Mouse (Mus musculus) adrenal gland, postnatal 10 days (tissue): Measurements from ENCODE around the gene Mctp1. TPM values are rescaled to one million over a fixed set of nuclear protein-coding genes. Genes with fewer than 3 reads are reported as not detected.
A peak's percentile ranks its signal among the peaks of the same experiment; 100 is the strongest.
"Not testable (repeated sequence)": the region's sequence is repeated elsewhere in the genome, so short reads cannot be mapped to it uniquely, and the experiment has no call there.

Source experiments
- DNase-seq: peaks from one replicate; pipeline ENCODE4 v3.0.0; 2021; ENCODE audit warnings: mixed read lengths
- total RNA-seq, 2 experiments: library from RNA; stranded (reverse); gene quantifications; 2 replicates each; pipeline ENCODE4 v1.2.3; 2021

The Mctp1 gene
- total RNA-seq, 2 experiments from 2014 or later = 1.8 to 2.8 TPM

DNA sequence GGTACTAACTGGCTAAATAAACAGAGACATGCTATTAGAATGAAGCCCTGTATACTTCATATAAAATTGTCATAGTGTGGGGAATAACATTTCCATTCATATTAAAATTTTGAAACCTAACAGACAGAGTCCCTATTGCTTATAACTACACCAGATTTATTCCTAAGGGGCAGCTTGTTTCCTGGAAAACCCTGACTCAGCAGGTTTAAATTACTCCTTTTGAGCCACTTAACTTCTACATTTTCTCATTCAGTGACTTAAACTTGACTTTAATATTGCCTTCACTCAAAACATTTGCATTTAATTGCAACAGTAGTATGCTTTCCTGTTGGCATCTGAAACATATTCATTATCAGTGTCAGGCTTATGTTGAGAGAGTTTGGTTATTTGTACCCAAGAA is 583.3 kb downstream of the Mctp1 start:
- no peak for DNase-seq

DNA sequence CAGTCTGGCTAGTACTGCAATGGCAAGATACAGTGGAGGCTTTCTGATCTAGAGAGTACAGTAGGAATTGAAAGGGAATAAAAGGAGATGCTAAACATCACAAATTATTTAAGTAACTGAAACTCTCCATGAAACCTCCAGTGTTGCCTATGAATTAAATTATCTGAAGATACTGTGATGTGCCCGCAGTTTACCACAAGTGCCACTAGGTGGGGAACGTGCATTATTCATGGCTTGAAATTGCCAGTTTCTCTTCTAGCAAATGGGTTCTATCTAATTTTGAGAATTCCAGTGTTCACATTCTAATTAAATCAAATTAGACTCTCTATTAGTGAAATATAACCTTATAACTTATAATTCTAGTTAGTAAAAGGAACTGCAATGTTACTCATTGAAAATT is 585.1 kb downstream of the Mctp1 start:
- DNase-seq = peak; percentile 56

DNA sequence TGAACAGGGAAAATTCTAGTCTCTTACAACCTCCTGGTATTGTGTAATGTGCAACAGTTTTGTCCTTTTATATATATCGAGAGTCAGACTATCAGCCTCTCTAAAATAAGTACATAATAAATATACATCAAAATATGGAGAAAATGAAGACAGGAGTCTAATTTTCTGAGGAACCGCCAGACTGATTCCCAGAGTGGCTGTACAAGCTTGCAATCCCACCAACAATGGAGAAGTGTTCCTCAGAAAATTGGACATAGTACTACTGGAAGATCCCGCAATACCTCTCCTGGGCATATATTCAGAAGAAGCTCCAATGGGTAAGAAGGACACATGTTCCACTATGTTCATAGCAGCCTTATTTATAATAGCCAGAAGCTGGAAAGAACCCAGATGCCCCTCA is 586.7 kb downstream of the Mctp1 start:
- DNase-seq = not testable (repeated sequence)

DNA sequence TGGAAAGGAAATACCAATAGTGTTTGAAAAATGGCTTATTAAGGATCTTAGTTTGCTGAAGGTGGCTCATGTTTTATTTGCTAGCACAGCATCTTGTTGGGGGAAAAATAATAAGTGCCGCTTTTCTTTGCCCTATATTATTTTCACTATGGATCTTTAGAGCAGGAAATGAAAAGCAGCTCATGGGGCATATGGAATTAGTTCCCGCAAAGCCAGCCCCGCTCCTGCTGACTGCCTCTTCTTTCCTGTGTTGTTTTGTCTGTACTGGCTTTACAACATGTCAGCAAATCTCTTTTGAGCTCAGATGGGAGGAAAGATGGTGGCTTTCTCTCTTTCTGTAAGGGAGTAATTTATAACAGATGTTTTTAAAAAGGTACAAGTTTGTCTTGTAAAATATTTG is 618.3 kb downstream of the Mctp1 start:
- no peak for DNase-seq

DNA sequence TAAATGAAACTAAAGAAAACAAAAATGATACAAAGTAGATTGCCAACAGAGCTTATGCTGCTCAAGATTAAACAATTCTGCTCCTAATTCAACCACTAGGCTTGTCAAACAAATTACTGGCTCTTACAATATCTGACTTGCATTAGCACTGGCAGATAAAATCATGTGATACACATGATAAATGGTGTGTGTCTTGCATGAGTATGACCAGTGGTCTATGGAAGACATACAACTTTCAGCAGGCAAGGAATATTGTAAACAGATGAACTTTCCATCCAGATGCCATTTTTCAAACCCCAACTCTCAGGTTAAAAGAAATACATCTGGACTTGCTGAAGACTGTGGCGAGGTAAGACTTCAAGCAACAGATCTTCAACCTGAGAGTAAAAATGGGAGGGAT is 619.3 kb downstream of the Mctp1 start:
- DNase-seq = no peak

DNA sequence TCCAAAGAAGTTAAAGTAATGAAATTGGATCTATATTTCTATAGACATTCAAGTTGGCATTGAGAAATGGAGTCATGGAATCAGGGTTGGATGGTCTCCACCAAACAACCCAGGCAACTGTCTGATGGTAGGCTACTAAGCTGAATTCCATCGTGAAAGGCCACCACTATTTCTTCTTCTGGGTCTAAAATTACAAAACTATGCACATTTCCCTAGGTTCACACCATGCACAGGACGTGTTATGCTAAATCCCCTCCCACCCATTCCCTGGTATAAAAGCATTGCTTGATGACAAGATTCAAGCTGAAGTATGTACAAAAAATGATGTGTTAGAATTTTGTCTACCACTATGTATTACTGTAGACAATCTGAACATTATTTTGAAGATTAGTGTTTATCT is 634.5 kb downstream of the Mctp1 start:
- no peak for DNase-seq

DNA sequence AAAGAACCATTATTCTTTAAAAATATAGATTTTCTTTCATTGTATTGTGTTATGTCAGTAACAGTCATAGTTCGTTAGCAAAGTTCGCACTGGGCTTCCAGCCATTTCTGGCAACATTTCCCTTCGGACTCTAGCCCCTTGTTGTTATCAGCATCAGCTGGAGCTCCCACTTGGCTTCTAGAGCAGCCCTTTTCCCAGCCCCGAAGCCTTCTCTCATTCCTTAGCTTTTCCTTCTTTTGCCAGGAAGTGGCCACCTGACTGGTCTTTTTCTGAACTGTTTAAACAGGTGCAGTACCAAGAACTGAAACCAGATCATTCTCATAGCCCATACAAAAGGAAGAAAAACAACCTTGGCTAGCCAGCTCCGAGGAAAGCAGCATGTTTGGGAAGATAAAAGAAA is 645.3 kb downstream of the Mctp1 start:
- DNase-seq = no peak

DNA sequence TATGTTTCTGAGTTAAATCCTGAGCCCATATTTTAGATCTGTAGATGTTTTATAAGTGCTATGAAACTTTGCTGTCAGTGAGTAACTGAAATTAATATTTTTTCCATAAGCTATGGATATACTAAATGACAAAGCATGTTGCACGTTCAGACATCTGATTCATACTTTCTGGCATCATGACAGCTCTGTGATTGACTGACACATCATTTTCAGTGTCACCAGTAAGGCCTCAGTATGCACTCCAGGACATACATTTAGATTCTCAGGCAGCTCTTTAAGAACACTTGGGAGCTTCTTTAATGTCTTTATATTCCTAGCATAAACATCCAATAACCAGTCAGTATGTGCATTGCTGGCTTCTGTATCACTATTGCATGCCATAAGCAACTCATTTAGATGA is 659.0 kb downstream of the Mctp1 start:
- DNase-seq = no peak

DNA sequence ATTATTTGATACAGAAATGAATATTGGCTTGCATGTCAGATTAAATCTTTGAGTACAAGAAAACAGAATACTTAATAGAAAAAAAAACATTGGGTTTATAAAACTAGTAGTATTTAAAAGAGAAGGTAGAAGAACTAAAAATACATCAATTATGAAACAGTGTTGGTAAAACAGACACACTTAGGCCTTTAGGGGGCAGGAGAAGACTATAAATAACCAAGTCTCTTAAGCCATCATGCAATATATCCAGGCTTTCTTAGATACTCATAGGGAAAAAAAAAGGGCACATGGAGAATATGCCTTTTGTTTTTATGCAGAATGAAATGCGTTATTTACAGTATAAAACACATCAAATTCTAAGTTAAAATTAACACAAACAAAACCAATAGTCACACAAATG is 661.0 kb downstream of the Mctp1 start:
- DNase-seq = no peak

DNA sequence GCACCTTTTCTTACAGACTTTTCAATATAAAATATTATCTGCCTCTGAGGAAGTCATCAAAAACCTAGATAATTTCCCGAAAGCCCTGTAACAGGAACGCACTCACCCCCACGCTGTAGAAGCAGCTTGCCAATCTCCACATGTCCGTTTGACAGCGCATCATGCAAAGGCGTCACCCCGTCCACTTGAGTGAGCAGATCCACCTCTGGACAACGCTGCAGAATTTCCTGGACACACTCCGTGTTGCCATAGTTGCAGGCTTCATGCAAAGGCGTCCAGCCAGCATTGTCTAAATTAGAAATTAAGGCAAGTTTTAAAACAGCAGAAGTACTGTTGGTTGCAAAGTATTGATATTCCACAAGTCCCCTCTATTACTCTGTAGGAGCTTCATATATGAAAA is 662.1 kb downstream of the Mctp1 start:
- no peak for DNase-seq

DNA sequence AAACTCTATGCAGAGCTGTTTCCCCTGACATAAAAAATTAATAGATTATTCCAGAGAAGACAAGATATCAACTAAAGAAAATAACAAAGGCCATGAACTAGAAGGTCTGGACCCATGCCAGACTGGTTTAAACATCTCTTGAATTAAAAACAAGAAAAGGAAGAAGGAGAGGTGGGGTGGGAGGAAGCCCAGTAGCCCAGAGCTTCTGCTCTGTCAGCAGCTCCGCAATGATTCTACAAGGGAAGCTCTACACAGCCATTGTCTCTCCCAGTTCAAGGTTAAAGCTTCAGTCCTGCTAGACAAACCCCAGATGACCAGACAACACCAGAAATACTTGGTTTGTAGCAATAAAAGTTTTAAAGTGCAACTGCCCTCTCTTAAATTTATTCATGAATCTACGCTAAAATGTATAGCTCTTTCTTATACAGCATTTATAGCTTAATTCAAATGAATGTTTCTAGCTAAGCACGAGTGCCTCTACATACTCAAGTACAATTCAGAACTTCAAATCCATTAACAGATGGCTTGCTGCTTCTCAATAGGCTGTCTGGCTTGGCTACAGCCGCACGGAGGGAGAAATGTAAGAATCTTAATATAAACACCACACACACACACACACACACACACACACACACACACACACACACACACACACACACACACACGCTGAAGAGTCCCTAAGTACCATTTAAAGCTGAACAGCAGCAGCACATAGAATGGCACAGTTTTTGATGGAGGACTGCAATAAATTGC is 663.0 kb downstream of the Mctp1 start:
- DNase-seq = peak; percentile 10

DNA sequence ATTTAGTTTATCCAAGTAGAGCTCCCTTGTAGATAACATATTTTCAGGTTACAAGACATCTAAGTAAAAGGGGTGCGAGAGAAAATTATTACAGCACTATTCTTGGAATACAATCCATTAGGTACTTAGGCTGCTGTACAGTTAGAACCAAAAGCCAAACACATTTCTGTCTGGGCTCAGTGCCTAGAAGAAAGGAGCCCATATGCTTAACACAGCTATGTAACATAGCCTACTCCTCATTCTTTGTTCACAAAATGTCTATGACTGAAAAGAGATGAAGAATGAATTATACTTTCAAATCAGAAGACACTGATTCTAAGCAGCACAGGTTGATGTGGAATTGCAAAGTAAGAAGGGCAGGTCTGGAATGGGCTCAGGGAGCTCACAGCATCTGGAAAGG is 664.1 kb downstream of the Mctp1 start:
- DNase-seq = no peak

DNA sequence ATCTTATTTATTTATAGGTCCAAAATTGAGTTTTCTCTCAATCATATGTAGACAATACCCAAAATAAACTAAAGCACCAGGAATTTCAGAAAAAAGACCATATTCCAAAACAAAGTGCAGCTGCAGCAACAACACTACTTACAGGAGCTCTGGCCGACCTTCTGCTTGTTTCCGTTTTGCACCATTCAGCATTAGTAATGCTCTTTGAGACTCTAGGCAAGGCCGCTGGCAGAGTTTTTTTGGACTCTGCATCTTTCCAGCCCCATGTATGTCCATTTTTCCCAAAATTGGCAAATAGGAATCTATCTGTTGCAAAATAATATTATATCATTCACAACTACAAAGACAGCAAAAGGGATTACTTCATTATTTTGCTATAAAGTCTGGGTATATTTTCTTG is 665.4 kb downstream of the Mctp1 start:
- peak; percentile 48 for DNase-seq

DNA sequence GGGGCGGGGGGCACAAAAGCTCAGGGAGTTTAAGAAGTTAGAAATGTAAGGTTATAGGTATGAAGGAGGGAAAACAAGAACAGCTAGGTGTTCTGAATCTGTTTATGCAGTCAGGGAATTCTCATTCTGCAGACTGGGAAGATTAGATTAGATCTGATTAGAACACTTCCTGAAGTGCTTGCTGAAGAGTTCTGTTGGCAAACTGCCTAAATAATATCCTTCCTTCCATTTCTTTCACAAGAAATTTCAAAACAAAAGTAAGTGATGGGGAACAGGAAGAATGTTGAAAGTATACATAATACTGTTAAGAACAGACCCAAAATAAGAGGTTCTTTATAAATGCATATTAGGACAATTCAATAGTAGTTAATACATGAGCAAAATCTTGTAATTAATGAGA is 678.9 kb downstream of the Mctp1 start:
- DNase-seq = no peak

DNA sequence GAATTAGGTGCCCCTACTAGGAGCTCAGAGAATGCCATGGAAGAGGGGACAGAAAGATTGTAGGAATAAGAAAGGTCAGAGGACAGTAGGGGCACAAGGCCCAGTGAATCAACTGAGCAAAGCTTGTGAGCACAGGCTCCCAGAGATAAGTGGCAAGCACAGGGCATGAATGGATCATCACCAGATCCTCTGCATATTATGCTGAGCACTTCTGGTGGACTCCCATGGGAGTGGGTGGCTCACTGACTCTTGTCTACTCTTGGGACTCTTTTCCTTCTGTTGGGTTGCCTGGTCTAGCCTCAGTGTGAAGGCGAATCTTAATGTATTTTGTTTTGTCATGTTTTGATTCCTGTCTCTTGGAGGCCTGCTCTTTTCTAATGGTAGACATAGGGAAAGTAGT is 684.5 kb downstream of the Mctp1 start:
- no peak for DNase-seq

DNA sequence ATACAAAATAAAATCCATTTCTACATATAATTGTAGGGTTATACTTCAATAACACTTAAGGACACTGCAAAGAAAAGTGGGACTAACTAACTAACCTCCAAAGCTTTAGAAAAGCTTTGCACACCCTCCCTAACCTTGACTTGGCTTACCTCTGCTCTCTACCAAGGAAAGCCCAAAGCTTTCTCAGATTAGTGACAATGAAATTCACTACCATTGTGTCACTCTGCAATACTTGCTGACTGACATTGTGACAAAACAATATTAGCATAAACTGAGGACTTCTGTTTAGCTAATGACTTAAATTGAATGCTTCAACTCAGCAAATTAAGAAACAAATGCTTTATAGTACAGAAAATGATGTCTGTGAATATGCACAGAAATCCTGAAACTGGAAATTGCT is 687.7 kb downstream of the Mctp1 start:
- DNase-seq = no peak

Other genes starting within 250 kb of the Mctp1 start
- not detected for gene Fam81b, start 79.5 kb upstream of the Mctp1 start, total RNA-seq